Mouse (Mus musculus): ENCODE data around the gene Sgce. TPM values are rescaled to one million over a fixed set of nuclear protein-coding genes. Genes with fewer than 3 reads are reported as not detected.
"Not testable (repeated sequence)": the region's sequence is repeated elsewhere in the genome, so short reads cannot be mapped to it uniquely, and the experiment has no call there.

Sgce gene
- polyA plus RNA-seq, 1 experiment from 2014 or later, result 64.7 TPM

- H3K27ac ChIP-seq (replicated peaks), result no peak overlapping the region
- H3K9me3 ChIP-seq, result no peaks in the 10 kb centered on the region
- no peak overlapping the region for H3K9ac ChIP-seq
- H3K4me2 ChIP-seq, result no peak overlapping the region
- H3K4me3 ChIP-seq, result no peak overlapping the region
- H3K36me3 ChIP-seq, result 0 out of 2 replicates have a peak, but pooled peaks cover 4% of the 10 kb centered on the region
- H3K27me3 ChIP-seq, result no peaks in the 10 kb centered on the region
- no peak for ATAC-seq (ENCODE audit: low read depth)
- 26% methylated on average over 1 of the region's 1 CpGs for WGBS
- H3K4me1 ChIP-seq (replicated peaks), result peaks cover 12% of the 10 kb centered on the region
Observed at GRCm38 (mm10) chr6:4677356-4677761, 69.6 kb downstream of the Sgce start.

DNA sequence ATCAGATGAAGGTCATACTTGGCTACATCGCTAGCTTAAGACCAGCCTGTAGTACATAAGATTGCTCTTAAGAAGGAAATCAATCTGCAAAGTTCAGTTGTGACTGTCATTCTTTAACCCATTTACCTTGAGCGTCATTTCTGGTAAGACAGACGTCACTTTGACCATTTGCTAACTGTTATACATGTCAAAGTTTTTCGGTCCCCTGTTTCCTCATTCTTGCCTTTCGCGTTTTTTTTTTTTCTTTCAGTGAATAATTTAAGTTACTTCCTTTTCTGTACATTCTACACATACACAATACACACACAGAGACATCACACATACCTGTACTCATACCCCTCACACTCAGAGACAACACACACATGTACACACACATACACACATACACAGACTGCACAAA lies 81.9 kb downstream of the Sgce start:
- no peak overlapping the region for H3K4me3 ChIP-seq
- ATAC-seq (ENCODE audit: low read depth), result no peak
- H3K9ac ChIP-seq, result no peak overlapping the region
- WGBS, result 95% methylated on average over 6 of the region's 6 CpGs
- H3K4me2 ChIP-seq, result no peak overlapping the region
- H3K27ac ChIP-seq (replicated peaks), result no peak overlapping the region
- no peaks in the 10 kb centered on the region for H3K9me3 ChIP-seq
- H3K36me3 ChIP-seq, result no peaks in the 10 kb centered on the region
- H3K4me1 ChIP-seq (replicated peaks), result no peaks in the 10 kb centered on the region
- no peaks in the 10 kb centered on the region for H3K27me3 ChIP-seq

- no peaks in the 10 kb centered on the region for H3K36me3 ChIP-seq
- H3K9me3 ChIP-seq, result no peaks in the 10 kb centered on the region
- H3K27ac ChIP-seq (replicated peaks), result no peak overlapping the region
Observed at GRCm38 (mm10) chr6:4664313-4664712, 82.7 kb downstream of the Sgce start.

DNA sequence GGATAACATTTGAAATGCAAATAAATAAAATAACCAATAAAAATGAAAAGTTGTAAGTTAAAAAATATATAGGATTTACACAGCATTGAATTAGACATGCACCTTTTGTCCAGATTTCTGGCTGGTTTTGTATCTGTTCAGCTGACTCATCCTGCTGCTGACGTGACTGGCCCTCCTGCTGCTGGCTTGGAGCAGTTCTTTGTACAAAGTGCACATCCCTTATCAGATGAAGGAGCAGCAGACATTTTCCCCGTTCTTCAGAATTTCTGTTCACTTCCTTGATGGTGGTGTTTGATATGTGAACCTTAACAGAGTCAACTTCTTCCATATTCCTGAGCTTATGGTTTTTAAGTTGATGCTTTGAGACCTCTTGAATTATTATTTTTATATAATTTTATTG lies 83.5 kb downstream of the Sgce start:
- Histone ChIP-seq H3K9me3 (no peaks in the 10 kb centered on the region), H3K36me3 (no peaks in the 10 kb centered on the region), H3K27me3 (no peaks in the 10 kb centered on the region), H3K9ac (no peak overlapping the region), H3K4me2 (no peak overlapping the region), H3K27ac (replicated peaks) (no peak overlapping the region), H3K4me3 (no peak overlapping the region), H3K4me1 (replicated peaks) (no peaks in the 10 kb centered on the region)
- no peak for ATAC-seq (ENCODE audit: low read depth)
- WGBS, result 85% methylated on average over 2 of the region's 2 CpGs

More at GRCm38 (mm10) chr6:4664313-4664712, 82.7 kb downstream of the Sgce start:
- Histone ChIP-seq H3K4me3 (no peak overlapping the region), H3K4me2 (no peak overlapping the region), H3K9ac (no peak overlapping the region), H3K27me3 (no peaks in the 10 kb centered on the region), H3K4me1 (replicated peaks) (no peaks in the 10 kb centered on the region)
- no peak for ATAC-seq (ENCODE audit: low read depth)
- WGBS, result 88% methylated on average over 2 of the region's 2 CpGs

GRCm38 (mm10) chr6:4658861-4659260 lies 88.1 kb downstream of the Sgce start:
- no peaks in the 10 kb centered on the region for H3K27me3 ChIP-seq
- 83% methylated on average over 13 of the region's 13 CpGs for WGBS
- H3K4me3 ChIP-seq, result no peak overlapping the region
- H3K9ac ChIP-seq, result no peak overlapping the region
- H3K27ac ChIP-seq (replicated peaks), result no peak overlapping the region
- H3K4me2 ChIP-seq, result no peak overlapping the region
- no peaks in the 10 kb centered on the region for H3K36me3 ChIP-seq
- no peaks in the 10 kb centered on the region for H3K9me3 ChIP-seq
- ATAC-seq (ENCODE audit: low read depth), result no peak
- no peaks in the 10 kb centered on the region for H3K4me1 ChIP-seq (replicated peaks)

DNA sequence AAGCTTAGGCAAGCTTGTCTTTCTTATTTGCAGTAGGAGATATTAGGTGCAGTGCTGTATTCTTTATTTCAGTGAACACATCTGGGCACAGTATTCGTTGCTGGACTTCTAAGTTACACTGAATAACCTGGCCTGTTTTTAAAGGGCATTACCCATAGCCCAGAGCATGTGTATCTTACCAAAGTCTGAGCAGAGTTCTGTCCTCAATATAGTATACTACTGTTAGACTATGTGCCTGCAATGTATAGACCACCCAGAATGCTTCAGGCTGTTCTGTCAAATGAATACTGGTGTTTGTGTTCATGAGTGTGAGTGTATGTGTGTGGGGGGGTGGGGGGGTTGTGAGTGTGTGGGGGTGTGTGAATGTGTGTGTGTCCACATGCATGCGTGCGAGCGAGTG lies 91.1 kb downstream of the Sgce start:
- Histone ChIP-seq H3K9ac (no peak overlapping the region), H3K27me3 (no peaks in the 10 kb centered on the region), H3K27ac (replicated peaks) (no peak overlapping the region), H3K9me3 (no peaks in the 10 kb centered on the region), H3K4me2 (no peak overlapping the region), H3K36me3 (no peaks in the 10 kb centered on the region), H3K4me3 (no peak overlapping the region), H3K4me1 (replicated peaks) (no peaks in the 10 kb centered on the region)
- no peak for ATAC-seq (ENCODE audit: low read depth)
- WGBS, result 84% methylated on average over 4 of the region's 4 CpGs

DNA sequence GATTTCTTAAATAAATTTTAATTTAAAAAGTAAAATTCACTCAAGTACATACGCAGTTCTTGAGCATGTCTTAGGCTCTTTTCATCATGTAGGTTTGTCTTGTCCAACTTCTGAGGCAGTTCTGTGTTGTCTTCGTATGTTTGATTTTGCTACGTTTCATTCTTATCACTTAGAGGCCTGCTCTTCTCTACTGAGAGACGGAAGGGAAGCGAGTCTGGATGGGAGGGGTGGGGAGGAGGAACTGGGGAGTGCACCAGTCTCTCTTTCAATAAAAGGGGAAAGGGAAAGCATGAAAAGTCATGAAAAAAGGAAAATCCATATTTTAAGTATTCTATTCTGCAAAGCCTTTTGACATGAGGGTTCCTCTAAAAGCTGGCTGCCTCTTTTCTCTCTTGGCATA lies 91.5 kb downstream of the Sgce start:
- no peaks in the 10 kb centered on the region for H3K27me3 ChIP-seq
- no peak for ATAC-seq (ENCODE audit: low read depth)
- no peak overlapping the region for H3K27ac ChIP-seq (replicated peaks)
- H3K9ac ChIP-seq, result no peak overlapping the region
- no peak overlapping the region for H3K4me3 ChIP-seq
- WGBS, result 80% methylated on average over 5 of the region's 5 CpGs
- H3K4me1 ChIP-seq (replicated peaks), result no peaks in the 10 kb centered on the region
- H3K4me2 ChIP-seq, result no peak overlapping the region
- H3K36me3 ChIP-seq, result no peaks in the 10 kb centered on the region
- H3K9me3 ChIP-seq, result no peaks in the 10 kb centered on the region

DNA sequence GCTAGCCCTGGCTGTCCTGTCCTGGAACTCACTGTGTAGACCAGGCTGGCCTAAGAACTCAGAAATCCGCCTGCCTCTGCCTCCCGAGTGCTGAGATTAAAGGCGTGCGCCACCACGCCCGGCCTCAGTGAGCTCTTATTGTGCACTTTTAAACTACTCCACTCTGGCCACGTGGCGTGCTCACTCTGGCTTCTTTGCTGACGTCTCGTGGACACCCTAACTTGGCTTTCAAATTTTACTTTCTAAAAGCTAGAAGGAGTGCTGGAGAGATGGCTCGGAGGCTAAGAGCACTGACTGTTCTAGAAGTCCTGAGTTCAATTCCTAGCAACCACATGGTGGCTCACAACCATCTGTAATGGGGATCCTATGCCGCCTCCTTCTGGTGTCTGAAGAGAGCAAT lies 93.3 kb downstream of the Sgce start:
- ATAC-seq (ENCODE audit: low read depth); H3K27me3 ChIP-seq; H3K9me3 ChIP-seq; H3K4me3 ChIP-seq; H3K27ac ChIP-seq (replicated peaks); H3K36me3 ChIP-seq; H3K4me2 ChIP-seq; H3K9ac ChIP-seq; H3K4me1 ChIP-seq (replicated peaks): not testable (repeated sequence)
- 97% methylated on average over 12 of the region's 12 CpGs for WGBS

DNA sequence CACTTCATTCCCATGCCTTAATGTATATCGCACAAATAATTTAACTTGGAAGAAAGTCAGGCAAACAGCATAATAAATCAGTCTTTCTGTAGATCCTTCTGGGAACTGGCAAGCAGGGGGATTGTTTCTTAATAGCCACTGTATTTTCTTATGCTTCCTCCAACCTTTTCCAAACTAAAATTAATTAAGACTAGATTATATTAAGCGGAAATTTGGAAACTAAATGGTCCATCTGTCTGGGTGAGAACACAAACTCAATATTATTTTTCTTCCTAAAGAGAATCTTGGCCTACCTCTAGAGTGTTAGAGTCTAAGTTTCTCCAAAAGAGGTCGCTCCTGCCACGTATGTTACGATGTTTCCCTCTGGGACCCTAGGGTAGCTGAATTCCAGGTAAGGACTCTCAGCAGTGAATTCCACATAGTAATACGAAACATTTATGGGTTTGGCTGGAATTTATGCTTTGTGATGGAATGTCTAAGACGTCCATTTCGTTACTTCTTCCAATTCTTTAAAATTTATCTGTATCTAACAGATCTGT lies 94.3 kb downstream of the Sgce start:
- Histone ChIP-seq H3K9ac (no peak overlapping the region), H3K9me3 (no peaks in the 10 kb centered on the region), H3K4me2 (no peak overlapping the region), H3K27me3 (no peaks in the 10 kb centered on the region), H3K36me3 (no peaks in the 10 kb centered on the region), H3K27ac (replicated peaks) (no peak overlapping the region), H3K4me1 (replicated peaks) (no peaks in the 10 kb centered on the region), H3K4me3 (no peak overlapping the region)
- WGBS, result 83% methylated on average over 8 of the region's 8 CpGs
- no peak for ATAC-seq (ENCODE audit: low read depth)

DNA sequence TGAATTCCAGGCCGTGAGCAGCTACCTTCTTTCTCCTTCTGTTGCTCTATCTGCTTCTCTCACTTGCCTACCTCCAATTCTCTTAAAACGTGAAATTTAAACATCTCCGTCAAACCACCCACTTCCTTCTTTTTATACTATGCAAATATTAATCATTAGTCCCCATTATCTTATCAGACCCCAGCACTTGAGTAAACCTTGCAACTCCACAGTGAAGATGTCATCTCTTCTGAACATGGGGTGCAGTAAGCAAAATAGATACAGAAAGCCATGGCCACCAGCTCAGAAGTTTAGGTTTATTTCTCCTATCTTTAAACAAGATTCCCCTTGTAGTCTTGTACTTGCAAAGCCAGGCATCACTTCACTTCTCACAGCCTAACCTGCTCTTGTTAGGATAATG lies 99.7 kb downstream of the Sgce start:
- 77% methylated on average over 3 of the region's 3 CpGs for WGBS
- no peak overlapping the region for H3K4me3 ChIP-seq
- no peaks in the 10 kb centered on the region for H3K9me3 ChIP-seq
- peaks cover 1% of the 10 kb centered on the region; the same call in 1 of the 2 replicates for H3K36me3 ChIP-seq
- no peak overlapping the region for H3K27ac ChIP-seq (replicated peaks)
- H3K27me3 ChIP-seq, result no peaks in the 10 kb centered on the region
- H3K9ac ChIP-seq, result no peak overlapping the region
- H3K4me2 ChIP-seq, result no peak overlapping the region
- no peaks in the 10 kb centered on the region for H3K4me1 ChIP-seq (replicated peaks)
- no peak for ATAC-seq (ENCODE audit: low read depth)

- Histone ChIP-seq H3K27ac (replicated peaks) (no peak overlapping the region), H3K4me2 (no peak overlapping the region), H3K36me3 (peaks cover 10% of the 10 kb centered on the region), H3K9ac (no peak overlapping the region), H3K27me3 (no peaks in the 10 kb centered on the region), H3K9me3 (no peaks in the 10 kb centered on the region), H3K4me1 (replicated peaks) (no peaks in the 10 kb centered on the region), H3K4me3 (no peak overlapping the region)
- WGBS, result 93% methylated on average over 7 of the region's 7 CpGs
- no peak for ATAC-seq (ENCODE audit: low read depth)
Observed at GRCm38 (mm10) chr6:4642068-4642467, 104.9 kb downstream of the Sgce start.

DNA sequence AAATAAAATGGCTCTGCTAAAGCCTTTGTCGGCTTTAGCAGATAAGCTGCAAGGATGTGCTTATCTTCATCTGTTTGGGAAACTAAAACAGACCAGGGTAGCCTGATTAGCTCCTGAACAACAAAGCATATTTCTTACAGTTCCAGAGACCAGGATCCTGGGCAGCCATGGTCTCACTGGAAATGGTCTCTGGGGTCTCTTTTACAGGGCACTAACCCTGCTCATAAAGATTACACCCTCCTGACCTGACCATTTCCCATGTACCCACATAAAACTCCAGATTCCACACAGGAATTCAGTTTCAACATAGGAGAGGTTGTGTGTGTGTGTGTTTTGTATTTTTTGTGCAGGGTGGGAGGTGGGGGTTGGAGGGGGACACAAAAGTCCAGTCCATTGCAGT lies 112.2 kb downstream of the Sgce start:
- Histone ChIP-seq H3K9me3 (no peaks in the 10 kb centered on the region), H3K36me3 (0 out of 2 replicates have a peak, but pooled peaks cover 4% of the 10 kb centered on the region), H3K9ac (no peak overlapping the region), H3K27me3 (no peaks in the 10 kb centered on the region), H3K4me3 (no peak overlapping the region), H3K4me2 (no peak overlapping the region), H3K27ac (replicated peaks) (no peak overlapping the region), H3K4me1 (replicated peaks) (no peaks in the 10 kb centered on the region)
- 83% methylated on average over 1 of the region's 1 CpGs for WGBS
- ATAC-seq (ENCODE audit: low read depth), result no peak

DNA sequence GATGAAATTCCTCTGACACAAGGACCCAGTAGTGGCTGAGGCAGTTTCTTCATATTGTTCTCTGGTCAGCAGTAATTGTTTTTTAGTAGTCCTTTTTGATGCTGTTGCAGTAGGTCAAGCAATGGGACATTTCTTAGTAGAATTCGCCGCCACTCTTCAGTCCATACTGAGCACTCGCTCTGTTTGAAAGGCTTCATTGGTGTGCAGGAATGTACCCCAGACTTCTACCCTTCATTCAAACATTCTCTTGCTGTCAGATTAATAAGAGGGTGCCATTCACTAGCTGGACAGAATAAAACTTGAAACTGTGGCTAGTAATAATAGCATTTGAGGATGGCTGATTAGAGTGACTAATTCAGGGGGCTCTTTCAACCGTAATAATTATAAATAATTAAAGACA lies 113.8 kb downstream of the Sgce start:
- 69% methylated on average over 4 of the region's 4 CpGs for WGBS
- Histone ChIP-seq H3K27ac (replicated peaks) (no peak overlapping the region), H3K9ac (no peak overlapping the region), H3K36me3 (0 out of 2 replicates have a peak, but pooled peaks cover 4% of the 10 kb centered on the region), H3K27me3 (no peaks in the 10 kb centered on the region), H3K9me3 (no peaks in the 10 kb centered on the region), H3K4me3 (no peak overlapping the region), H3K4me1 (replicated peaks) (no peaks in the 10 kb centered on the region), H3K4me2 (no peak overlapping the region)
- no peak for ATAC-seq (ENCODE audit: low read depth)
